Mouse (Mus musculus) heart, embryonic 16.5 days (tissue): Measurements from ENCODE around the gene Rps7. TPM values are rescaled to one million over a fixed set of nuclear protein-coding genes. Genes with fewer than 3 reads are reported as not detected.

Source experiments
- microRNA-seq: library from miRNA; unstranded; fragments of <30 nt; microRNA quantifications from one replicate; pipeline ENCODE4, GENCODE M21; 2017
- polyA plus RNA-seq: library from polyadenylated mRNA; unstranded; fragments of >200 nt; fragmentation: Nextera tagmentation; extraction: Ambion mirVana; gene quantifications from 2 replicates; pipeline ENCODE4 v1.2.1, GENCODE M21; 2015

The Rps7 gene
- polyA plus RNA-seq, 1 experiment from 2014 or later, result 342 TPM

Small RNA genes lying within 50 kb of the gene (microRNA-seq; reads per million reads assigned to microRNA genes)
- not detected for gene Mir6937

Other genes with a start within 250 kb of the Rps7 start
- gene Dcdc2c, start 83.6 kb downstream of the Rps7 start, polyA plus RNA-seq, result 0.09 and 0.16 TPM in 2 replicates
- not detected in 2 replicates for gene Allc, start 53.4 kb downstream of the Rps7 start, polyA plus RNA-seq
- 19.5 and 20.7 TPM in 2 replicates for gene Colec11, start 12.6 kb downstream of the Rps7 start, polyA plus RNA-seq
- gene Rnaseh1, start 13.6 kb upstream of the Rps7 start, polyA plus RNA-seq, result 19.3 and 20.8 TPM in 2 replicates
- 51.1 and 54.0 TPM in 2 replicates for gene Adi1, start 39.3 kb upstream of the Rps7 start, polyA plus RNA-seq
- 34.5 and 35.2 TPM in 2 replicates for gene Trappc12, start 114.5 kb upstream of the Rps7 start, polyA plus RNA-seq
- gene Eipr1, start 115.8 kb upstream of the Rps7 start, polyA plus RNA-seq, result 20.2 and 24.9 TPM in 2 replicates